Mouse (Mus musculus) stomach, postnatal 0 days (tissue): ENCODE measurements around the gene Pakap.

ENCODE experiments used
- CTCF ChIP-seq: IDR thresholded peaks from 2 replicates; pipeline ENCODE4 v1.5.1; 2016; ENCODE audit warnings: antibody characterized with exemption, low read depth, mild to moderate bottlenecking, moderate library complexity
- EP300 ChIP-seq: optimal IDR thresholded peaks from 2 replicates; pipeline ENCODE3; 2016; ENCODE audit warnings: antibody characterized with exemption

DNA sequence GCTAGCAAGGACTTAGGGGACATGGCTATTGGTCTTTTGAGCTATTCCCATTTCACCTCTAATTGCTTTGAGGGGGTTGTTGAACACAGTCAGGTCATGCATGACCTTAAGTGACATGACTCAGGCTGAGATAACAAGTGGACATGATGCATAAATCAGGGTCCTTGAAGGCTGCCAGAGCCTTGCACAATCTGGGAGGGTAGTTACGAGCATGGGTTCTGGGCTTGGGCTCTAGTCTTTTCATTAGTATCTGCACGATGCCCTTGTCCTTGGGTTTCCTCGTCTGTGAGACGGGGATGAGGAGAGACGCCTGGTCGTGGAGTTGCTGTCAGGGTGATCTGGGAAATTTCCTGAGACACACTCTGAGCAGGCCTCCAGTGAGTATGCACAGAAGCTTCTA is 6.7 kb downstream of the Pakap start:
- TF ChIP-seq CTCF = no peak
- TF ChIP-seq EP300 = no peak
